Mouse (Mus musculus) testis, adult 2 months (tissue): Measurements from ENCODE around the gene Smarca4.

Source experiments
- CTCF ChIP-seq: fragments of 200-500 bp; IDR thresholded peaks from 2 replicates; pipeline ENCODE4 v1.5.1; 2012; ENCODE audit warnings: low read depth, mild to moderate bottlenecking, inconsistent platforms, low read length, moderate library complexity; ENCODE audit not compliant: control insufficient read depth, insufficient read depth, insufficient replicate concordance
- POLR2A ChIP-seq: fragments of 200-500 bp; IDR thresholded peaks from 2 replicates; pipeline ENCODE4 v1.6.1; 2012; ENCODE audit warnings: low read depth, mild to moderate bottlenecking, inconsistent platforms, low read length, moderate library complexity; ENCODE audit not compliant: control insufficient read depth

DNA sequence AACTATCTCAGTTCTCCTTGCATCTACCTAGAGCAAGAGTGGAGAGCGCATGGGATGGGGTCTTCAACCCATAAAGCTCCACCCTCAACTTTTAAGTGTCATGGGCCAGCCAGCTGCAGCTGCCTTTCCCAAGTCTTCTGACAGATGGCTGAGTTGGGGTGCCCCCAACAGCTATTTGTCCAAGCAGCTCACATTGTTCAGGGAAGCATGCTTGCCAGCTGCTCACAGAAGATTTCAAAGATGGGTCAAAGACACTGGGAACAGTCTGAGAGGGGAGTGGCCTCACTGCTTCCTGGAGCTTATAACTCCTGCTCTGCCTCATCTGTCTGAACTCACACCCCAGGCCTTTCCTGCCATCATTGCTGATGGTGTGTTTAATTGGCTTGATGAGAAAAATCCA, 39.7 kb upstream of the Smarca4 start:
- no peak for TF ChIP-seq CTCF
- no peak for TF ChIP-seq POLR2A
